Mouse (Mus musculus): ENCODE measurements around the gene Tlk2.
A peak's percentile ranks its signal among the peaks of the same experiment; 100 is the strongest.

Gene Tlk2

GRCm38 (mm10) chr11:105312972-105313632 lies 134.5 kb downstream of the Tlk2 start:
- peak; percentile 18 for ATAC-seq (ENCODE audit: low TSS enrichment)

GRCm38 (mm10) chr11:105313633-105314014 lies 135.0 kb downstream of the Tlk2 start:
- no peak for ATAC-seq (ENCODE audit: low TSS enrichment)

GRCm38 (mm10) chr11:105315296-105315695 lies 136.7 kb downstream of the Tlk2 start:
- no peak for ATAC-seq (ENCODE audit: low TSS enrichment)

GRCm38 (mm10) chr11:105316121-105316520 lies 137.5 kb downstream of the Tlk2 start:
- ATAC-seq (ENCODE audit: low TSS enrichment), result no peak

- ATAC-seq (ENCODE audit: low TSS enrichment), result no peak
Measured at GRCm38 (mm10) chr11:105317769-105318168, 139.2 kb downstream of the Tlk2 start.

- no peak for ATAC-seq (ENCODE audit: low TSS enrichment)
Measured at GRCm38 (mm10) chr11:105321090-105321489, 142.5 kb downstream of the Tlk2 start.

- no peak for ATAC-seq (ENCODE audit: low TSS enrichment)
Measured at GRCm38 (mm10) chr11:105323530-105323929, 144.9 kb downstream of the Tlk2 start.

GRCm38 (mm10) chr11:105327101-105327500 lies 148.5 kb downstream of the Tlk2 start:
- ATAC-seq (ENCODE audit: low TSS enrichment), result no peak

GRCm38 (mm10) chr11:105329962-105330361 lies 151.4 kb downstream of the Tlk2 start:
- 0 out of 2 replicates have a peak, but pooled peaks have one; percentile 13 for ATAC-seq (ENCODE audit: low TSS enrichment)

GRCm38 (mm10) chr11:105331129-105331528 lies 152.5 kb downstream of the Tlk2 start:
- no peak for ATAC-seq (ENCODE audit: low TSS enrichment)

- no peak for ATAC-seq (ENCODE audit: low TSS enrichment)
Measured at GRCm38 (mm10) chr11:105331732-105332131, 153.1 kb downstream of the Tlk2 start.

- ATAC-seq (ENCODE audit: low TSS enrichment), result no peak
Measured at GRCm38 (mm10) chr11:105332468-105332867, 153.9 kb downstream of the Tlk2 start.

Data from frontal cortex, adult (tissue).